Mouse (Mus musculus) c-Kit-positive CD71-positive TER-119-positive erythroid progenitor cells, embryonic 14.5 days (primary cell): ENCODE measurements around the gene Acpp.
"Not testable (repeated sequence)": the region's sequence is repeated elsewhere in the genome, so short reads cannot be mapped to it uniquely, and the experiment has no call there.

Source experiments
- DNase-seq: peaks from one replicate; pipeline ENCODE4 v3.0.0-alpha.2; 2013; ENCODE audit warnings: low spot score

Gene Acpp

GRCm38 (mm10) chr9:104337183-104337931, at the start of gene Acpp:
Acpp (minus strand) TSS chr9:104337748.
- peak; percentile 15 for DNase-seq

GRCm38 (mm10) chr9:104382571-104383170, 45.1 kb upstream of the Acpp start:
- DNase-seq, result no peak

GRCm38 (mm10) chr9:104379532-104380162, 42.1 kb upstream of the Acpp start:
- DNase-seq, result peak; percentile 28

- DNase-seq, result no peak
These were observed 38.0 kb upstream of the Acpp start for GRCm38 (mm10) chr9:104375573-104375972.

- DNase-seq, result peak; percentile 9
These were observed 35.7 kb upstream of the Acpp start for GRCm38 (mm10) chr9:104373253-104373652.

- DNase-seq, result peak; percentile 9
These were observed 29.4 kb upstream of the Acpp start for GRCm38 (mm10) chr9:104366983-104367382.

GRCm38 (mm10) chr9:104361951-104362350, 24.4 kb upstream of the Acpp start:
- not testable (repeated sequence) for DNase-seq

- no peak for DNase-seq
These were observed 23.7 kb upstream of the Acpp start for GRCm38 (mm10) chr9:104361073-104361891.

- no peak for DNase-seq
These were observed 22.8 kb upstream of the Acpp start for GRCm38 (mm10) chr9:104360389-104360788.

- no peak for DNase-seq
These were observed 18.1 kb upstream of the Acpp start for GRCm38 (mm10) chr9:104355521-104356270.

- DNase-seq, result no peak
These were observed 6.6 kb upstream of the Acpp start for GRCm38 (mm10) chr9:104344136-104344535.

- no peak for DNase-seq
These were observed 1.9 kb upstream of the Acpp start for GRCm38 (mm10) chr9:104339483-104339882.

GRCm38 (mm10) chr9:104338489-104339427, 1.2 kb upstream of the Acpp start:
- no peak for DNase-seq

GRCm38 (mm10) chr9:104331301-104331700, 6.2 kb downstream of the Acpp start:
- DNase-seq, result no peak

GRCm38 (mm10) chr9:104328655-104329054, 8.9 kb downstream of the Acpp start:
- DNase-seq, result no peak

GRCm38 (mm10) chr9:104321519-104321918, 16.0 kb downstream of the Acpp start:
- no peak for DNase-seq

- no peak for DNase-seq
These were observed 21.2 kb downstream of the Acpp start for GRCm38 (mm10) chr9:104316351-104316750.

GRCm38 (mm10) chr9:104315499-104315898, 22.0 kb downstream of the Acpp start:
- DNase-seq, result no peak

GRCm38 (mm10) chr9:104306734-104307133, 30.8 kb downstream of the Acpp start:
- DNase-seq, result peak; percentile 65

- DNase-seq, result no peak
These were observed 32.0 kb downstream of the Acpp start for GRCm38 (mm10) chr9:104305333-104306111.
